Comparison of ENCODE assay signal across 19 mouse cellular contexts in the genomic region with DNA sequence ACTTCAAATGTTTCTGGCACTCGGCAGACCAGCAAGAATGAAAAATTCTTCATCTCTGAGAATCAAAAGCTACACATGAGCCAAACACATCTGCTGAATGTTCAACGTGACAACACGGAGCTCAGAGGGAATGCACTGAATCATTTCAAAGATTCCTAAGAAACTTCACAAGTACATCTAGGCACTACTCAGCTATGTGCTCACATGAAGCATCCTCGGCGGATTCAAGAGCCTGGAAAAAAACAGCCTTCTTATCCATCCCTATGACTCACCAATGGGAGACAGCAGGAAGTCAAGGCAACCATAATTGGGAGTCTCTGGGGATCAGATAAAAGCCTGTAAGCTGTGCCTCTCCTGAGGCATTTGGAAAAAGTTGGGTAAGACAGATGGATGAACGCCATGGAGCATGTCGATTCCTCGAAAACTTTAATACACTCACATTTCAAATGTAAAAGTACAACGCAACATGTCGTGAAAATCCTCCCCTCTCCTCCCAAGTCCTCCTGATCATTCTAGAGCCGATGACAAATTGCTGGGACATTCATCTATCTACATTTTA.
DNase-seq lines count a peak whose midpoint lies in the region; ATAC-seq and TF ChIP-seq lines count a peak whose summit lies in the region.
"Had no signal": no experiment of that assay in that cellular context is flagged by ENCODE, and none has a peak within 500 bp of the region (broad histone marks: within the 10 kb centered on the region; RNA-seq: fewer than 3 reads in every experiment).

No protein-coding gene starts in this region.

- no peak for TF ChIP-seq EP300 in stomach, postnatal 0 days (optimal IDR thresholded peaks at IDR 0.05)

- H3K4me3 ChIP-seq in embryonic fibroblast, embryonic 13.5 days (ENCODE audit: insufficient read depth, low read length), result no peak overlapping the region
- H3K4me3 ChIP-seq in stomach, postnatal 0 days (ENCODE audit: low read depth, low read length), result no peak overlapping the region
- H3K4me3 ChIP-seq: limb, embryonic 10.5 days; midbrain, embryonic 13.5 days had no signal

- WGBS in stomach, postnatal 0 days, result 57% methylated on average over 11 of the region's 11 CpGs

- no peak overlapping the region for H3K9ac ChIP-seq in stomach, postnatal 0 days (ENCODE audit: low read length)
- H3K9ac ChIP-seq: lung, embryonic 14.5 days; midbrain, embryonic 13.5 days had no signal

- TF ChIP-seq POLR2A in embryonic fibroblast, embryonic 13.5 days (IDR thresholded peaks at IDR 0.05; ENCODE audit: low read depth, low read length), result no peak

- peaks cover 3% of the 10 kb centered on the region; the same call in 1 of the 2 replicates for H3K4me1 ChIP-seq in embryonic fibroblast, embryonic 13.5 days (ENCODE audit: control insufficient read depth, insufficient read depth, low read length)
- no peaks in the 10 kb centered on the region for H3K4me1 ChIP-seq in stomach, postnatal 0 days (replicated peaks; ENCODE audit: control insufficient read depth, insufficient read depth)
- H3K4me1 ChIP-seq: limb, embryonic 10.5 days; midbrain, embryonic 13.5 days had no signal

- H3K36me3 ChIP-seq in stomach, postnatal 0 days (ENCODE audit: control insufficient read depth, insufficient read depth, low read length), result no peaks in the 10 kb centered on the region
- H3K36me3 ChIP-seq: limb, embryonic 10.5 days; midbrain, embryonic 13.5 days had no signal

- H3K27ac ChIP-seq in embryonic fibroblast, embryonic 13.5 days (ENCODE audit: insufficient read depth, low read length), result peak overlapping the region; percentile 52; the same call in 1 of the 2 replicates
- no peak overlapping the region for H3K27ac ChIP-seq in stomach, postnatal 0 days (replicated peaks)
- H3K27ac ChIP-seq: limb, embryonic 10.5 days; macrophage; midbrain, embryonic 13.5 days had no signal

- TF ChIP-seq CTCF in embryonic fibroblast, embryonic 13.5 days (IDR thresholded peaks at IDR 0.05; ENCODE audit: borderline replicate concordance, insufficient read depth, low read length), result no peak
- TF ChIP-seq CTCF in stomach, postnatal 0 days (IDR thresholded peaks at IDR 0.05; ENCODE audit: low read depth), result no peak

- H3K4me2 ChIP-seq in stomach, postnatal 0 days (replicated peaks; ENCODE audit: low read depth), result no peak overlapping the region
- H3K4me2 ChIP-seq: heart, embryonic 11.5 days; liver, embryonic 11.5 days; lung, embryonic 14.5 days; midbrain, embryonic 13.5 days had no signal

- H3K27me3 ChIP-seq in stomach, postnatal 0 days (ENCODE audit: control insufficient read depth, insufficient read depth, low read length), result no peaks in the 10 kb centered on the region
- H3K27me3 ChIP-seq: CH12.LX; midbrain, embryonic 13.5 days had no signal

- peak; percentile 47; the same call in 1 of the 2 replicates for ATAC-seq in stomach, postnatal 0 days (ENCODE audit: low FRiP score, low TSS enrichment)
- ATAC-seq: midbrain, embryonic 13.5 days had no signal

- no peaks in the 10 kb centered on the region for H3K9me3 ChIP-seq in stomach, postnatal 0 days (ENCODE audit: control insufficient read depth, low read length)
- H3K9me3 ChIP-seq: limb, embryonic 10.5 days; midbrain, embryonic 13.5 days had no signal

- DNase-seq in layer of hippocampus, adult 18-20 months (ENCODE audit: low spot score in 2 of 2), result peak; percentile 5 to 36
- no peak for DNase-seq in layer of hippocampus, adult 9-10 months (ENCODE audit: low spot score)
- peak; percentile 11 for DNase-seq in right cerebral cortex, postnatal 25 days
- DNase-seq in right cerebral cortex, postnatal 14 days, result no peak
- no peak for DNase-seq in stomach, postnatal 0 days (ENCODE audit: low spot score)
- no peak for DNase-seq in gastrocnemius, postnatal 25 days
- no peak for DNase-seq in adrenal gland, adult 8-10 months
- DNase-seq: adrenal gland, postnatal 14 days; cerebellum, adult 18-20 months; kidney, adult 9 months; kidney, postnatal 36 days; lung, embryonic 14.5 days had no signal

Comparison
In these comparisons a context has a peak if more than half of its experiments do, and no peak if none do; other contexts are left out.
1. DNase-seq: peak in layer of hippocampus, adult 18-20 months (2 of 2) and right cerebral cortex, postnatal 25 days (single experiment); none in layer of hippocampus, adult 9-10 months (single experiment), right cerebral cortex, postnatal 14 days (single experiment), stomach, postnatal 0 days (single experiment), gastrocnemius, postnatal 25 days (single experiment) and adrenal gland, adult 8-10 months (single experiment).